Mouse (Mus musculus): ENCODE measurements around the gene Cltc. TPM values are rescaled to one million over a fixed set of nuclear protein-coding genes. Genes with fewer than 3 reads are reported as not detected.

Gene Cltc
- polyA plus RNA-seq, 1 experiment: 86.1 TPM

DNA sequence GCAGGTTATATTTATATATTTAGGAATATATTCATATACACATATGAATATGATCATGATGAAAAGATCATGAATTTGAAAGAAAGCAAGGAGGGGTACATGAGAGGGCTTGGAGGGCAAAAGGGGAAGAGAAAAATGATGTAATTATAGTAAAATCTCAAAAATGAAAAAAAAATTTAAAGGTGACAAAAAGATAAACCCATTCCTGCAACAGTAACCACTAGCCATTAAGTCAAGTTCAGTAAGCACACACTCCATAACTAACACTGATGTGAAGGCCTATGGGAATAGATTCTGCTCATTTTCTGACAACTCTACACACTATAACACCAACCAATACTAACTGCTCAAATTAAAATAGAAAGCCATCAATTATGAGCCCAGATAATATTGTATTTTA is 31.8 kb downstream of the Cltc start:
- Histone ChIP-seq H3K4me2 (ENCODE audit: low read depth) (no peak overlapping the region), H3K36me3 (ENCODE audit: control insufficient read depth, insufficient read depth) (peaks cover 75% of the 10 kb centered on the region), H3K4me3 (no peak overlapping the region), H3ac (ENCODE audit: control insufficient read depth, insufficient read length) (no peak overlapping the region), H3K79me2 (ENCODE audit: control insufficient read depth, insufficient read depth) (peaks cover 5% of the 10 kb centered on the region), H3K27me3 (ENCODE audit: control insufficient read depth, insufficient read depth, insufficient read length) (no peaks in the 10 kb centered on the region)
- TF ChIP-seq USF1 (IDR thresholded peaks at IDR 0.05; ENCODE audit: low read depth) (no peak), E2F4 (IDR thresholded peaks at IDR 0.05; ENCODE audit: insufficient read depth) (no peak), POLR2AphosphoS2 (IDR thresholded peaks at IDR 0.05; ENCODE audit: insufficient read length, low read depth) (no peak), MAX (IDR thresholded peaks at IDR 0.05; ENCODE audit: low read depth) (no peak), MYOG (IDR thresholded peaks at IDR 0.05; ENCODE audit: control insufficient read depth in 1 of 3, insufficient read depth in 1 of 3, insufficient read length in 2 of 3, low read depth in 2 of 3) (no peak), CEBPB (IDR thresholded peaks at IDR 0.05; ENCODE audit: insufficient read depth, poor library complexity, severe bottlenecking) (no peak), POLR2A (IDR thresholded peaks at IDR 0.05; ENCODE audit: insufficient read length, low read depth) (no peak), TCF3 (IDR thresholded peaks at IDR 0.05; ENCODE audit: insufficient read length, low read depth) (no peak), MYOD1 (IDR thresholded peaks at IDR 0.05; ENCODE audit: control insufficient read depth in 1 of 3, insufficient read length in 2 of 3, low read depth in 2 of 3) (no peak), REST (IDR thresholded peaks at IDR 0.05; ENCODE audit: insufficient read depth, insufficient read length) (no peak), SRF (IDR thresholded peaks at IDR 0.05; ENCODE audit: control insufficient read depth, insufficient read length, low read depth) (no peak), TCF12 (IDR thresholded peaks at IDR 0.05; ENCODE audit: insufficient read depth, poor library complexity, severe bottlenecking) (no peak)

GRCm38 (mm10) chr11:86724982-86725381 is 32.4 kb downstream of the Cltc start:
- Histone ChIP-seq H3K4me3 (no peak overlapping the region), H3K27me3 (ENCODE audit: control insufficient read depth, insufficient read depth, insufficient read length) (no peaks in the 10 kb centered on the region), H3ac (ENCODE audit: control insufficient read depth, insufficient read length) (no peak overlapping the region), H3K36me3 (ENCODE audit: control insufficient read depth, insufficient read depth) (peaks cover 75% of the 10 kb centered on the region), H3K79me2 (ENCODE audit: control insufficient read depth, insufficient read depth) (peaks cover 5% of the 10 kb centered on the region), H3K4me2 (ENCODE audit: low read depth) (no peak overlapping the region)
- no peak for TF ChIP-seq REST (IDR thresholded peaks at IDR 0.05; ENCODE audit: insufficient read depth, insufficient read length)
- TF ChIP-seq MYOD1 (IDR thresholded peaks at IDR 0.05; ENCODE audit: control insufficient read depth in 1 of 3, insufficient read length in 2 of 3, low read depth in 2 of 3): no peak
- TF ChIP-seq USF1 (IDR thresholded peaks at IDR 0.05; ENCODE audit: low read depth): no peak
- TF ChIP-seq POLR2A (IDR thresholded peaks at IDR 0.05; ENCODE audit: insufficient read length, low read depth): no peak
- TF ChIP-seq SRF (IDR thresholded peaks at IDR 0.05; ENCODE audit: control insufficient read depth, insufficient read length, low read depth): no peak
- TF ChIP-seq E2F4 (IDR thresholded peaks at IDR 0.05; ENCODE audit: insufficient read depth): no peak
- TF ChIP-seq TCF12 (IDR thresholded peaks at IDR 0.05; ENCODE audit: insufficient read depth, poor library complexity, severe bottlenecking): no peak

DNA sequence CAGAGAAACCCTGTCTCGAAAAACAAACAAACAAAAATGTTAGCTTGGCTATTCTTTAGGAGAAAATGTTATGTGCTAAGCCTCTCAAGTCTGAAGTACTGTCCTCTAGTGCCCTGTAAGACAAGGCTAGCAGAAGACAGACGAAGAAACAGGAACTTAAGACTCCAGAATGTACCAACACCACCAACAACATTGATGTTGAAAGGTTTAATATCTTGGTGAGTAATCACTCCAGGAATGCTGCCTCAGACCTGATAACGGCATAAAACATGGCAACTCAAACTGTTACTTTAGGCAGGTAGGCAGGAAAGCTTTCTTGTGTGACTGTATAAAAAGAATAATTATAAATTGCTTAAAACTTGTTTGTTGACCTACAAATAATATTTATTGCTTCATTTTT is 33.4 kb downstream of the Cltc start:
- H3K36me3 ChIP-seq (ENCODE audit: control insufficient read depth, insufficient read depth): peaks cover 76% of the 10 kb centered on the region
- H3K4me3 ChIP-seq: no peak overlapping the region
- H3ac ChIP-seq (ENCODE audit: control insufficient read depth, insufficient read length): no peak overlapping the region
- peaks cover 5% of the 10 kb centered on the region for H3K79me2 ChIP-seq (ENCODE audit: control insufficient read depth, insufficient read depth)
- TF ChIP-seq MAX (IDR thresholded peaks at IDR 0.05; ENCODE audit: low read depth): no peak
- no peak for TF ChIP-seq USF1 (IDR thresholded peaks at IDR 0.05; ENCODE audit: low read depth)
- TF ChIP-seq MYOG (IDR thresholded peaks at IDR 0.05; ENCODE audit: control insufficient read depth in 1 of 3, insufficient read depth in 1 of 3, insufficient read length in 2 of 3, low read depth in 2 of 3): no peak
- no peak for TF ChIP-seq MYOD1 (IDR thresholded peaks at IDR 0.05; ENCODE audit: control insufficient read depth in 1 of 3, insufficient read length in 2 of 3, low read depth in 2 of 3)
- TF ChIP-seq E2F4 (IDR thresholded peaks at IDR 0.05; ENCODE audit: insufficient read depth): no peak
- no peak for TF ChIP-seq TCF12 (IDR thresholded peaks at IDR 0.05; ENCODE audit: insufficient read depth, poor library complexity, severe bottlenecking)
- no peak for TF ChIP-seq POLR2AphosphoS2 (IDR thresholded peaks at IDR 0.05; ENCODE audit: insufficient read length, low read depth)
- TF ChIP-seq SRF (IDR thresholded peaks at IDR 0.05; ENCODE audit: control insufficient read depth, insufficient read length, low read depth): no peak
- no peak for TF ChIP-seq CEBPB (IDR thresholded peaks at IDR 0.05; ENCODE audit: insufficient read depth, poor library complexity, severe bottlenecking)
- no peak for TF ChIP-seq POLR2A (IDR thresholded peaks at IDR 0.05; ENCODE audit: insufficient read length, low read depth)
- TF ChIP-seq TCF3 (IDR thresholded peaks at IDR 0.05; ENCODE audit: insufficient read length, low read depth): no peak
- no peak for TF ChIP-seq REST (IDR thresholded peaks at IDR 0.05; ENCODE audit: insufficient read depth, insufficient read length)
- no peak overlapping the region for H3K4me2 ChIP-seq (ENCODE audit: low read depth)
- no peaks in the 10 kb centered on the region for H3K27me3 ChIP-seq (ENCODE audit: control insufficient read depth, insufficient read depth, insufficient read length)

DNA sequence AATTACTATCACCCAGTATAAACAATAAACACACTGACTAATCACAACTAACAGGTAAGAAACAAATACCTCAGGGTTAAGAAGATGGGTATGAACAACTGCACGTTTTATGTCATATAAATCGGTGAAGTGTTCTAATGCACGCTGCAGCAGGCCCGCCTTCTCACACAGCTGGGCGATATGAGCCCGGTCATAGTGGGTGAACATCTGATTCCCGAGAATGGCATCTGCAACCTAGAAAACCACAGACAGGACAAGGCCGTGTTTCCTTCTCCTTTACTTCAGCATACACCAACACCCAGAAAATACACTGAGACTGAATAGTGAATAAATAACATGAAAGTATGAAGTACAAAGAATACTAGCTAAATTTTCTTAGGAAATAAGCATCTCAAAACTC is 38.0 kb downstream of the Cltc start:
- Histone ChIP-seq H3K79me2 (ENCODE audit: control insufficient read depth, insufficient read depth) (no peaks in the 10 kb centered on the region), H3ac (ENCODE audit: control insufficient read depth, insufficient read length) (no peak overlapping the region), H3K4me2 (ENCODE audit: low read depth) (no peak overlapping the region), H3K27me3 (ENCODE audit: control insufficient read depth, insufficient read depth, insufficient read length) (no peaks in the 10 kb centered on the region), H3K36me3 (ENCODE audit: control insufficient read depth, insufficient read depth) (peaks cover 86% of the 10 kb centered on the region), H3K4me3 (no peak overlapping the region)
- TF ChIP-seq USF1 (IDR thresholded peaks at IDR 0.05; ENCODE audit: low read depth): no peak
- no peak for TF ChIP-seq TCF12 (IDR thresholded peaks at IDR 0.05; ENCODE audit: insufficient read depth, poor library complexity, severe bottlenecking)
- no peak for TF ChIP-seq E2F4 (IDR thresholded peaks at IDR 0.05; ENCODE audit: insufficient read depth)
- no peak for TF ChIP-seq POLR2A (IDR thresholded peaks at IDR 0.05; ENCODE audit: insufficient read length, low read depth)
- TF ChIP-seq MYOG (IDR thresholded peaks at IDR 0.05; ENCODE audit: control insufficient read depth in 1 of 3, insufficient read depth in 1 of 3, insufficient read length in 2 of 3, low read depth in 2 of 3): no peak

DNA sequence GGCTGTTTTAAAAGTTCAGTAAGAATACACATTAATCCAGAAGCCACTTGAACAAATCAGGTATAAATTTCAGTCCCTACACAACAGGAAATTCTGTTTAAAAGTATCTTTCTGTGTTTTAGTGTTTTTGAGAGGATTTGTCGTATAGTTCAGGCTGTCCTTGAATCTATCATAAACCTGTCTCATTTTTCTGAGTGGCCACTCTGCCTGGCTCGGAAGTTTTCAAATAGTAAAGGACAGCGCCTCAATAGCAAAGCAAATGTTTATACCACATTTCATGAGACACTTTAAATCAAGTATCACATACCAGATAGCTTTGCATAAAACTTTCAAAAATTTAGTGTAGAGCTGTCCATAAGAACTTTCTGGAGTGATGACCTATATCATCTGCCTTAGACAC is 39.0 kb downstream of the Cltc start:
- no peak overlapping the region for H3K4me3 ChIP-seq
- H3ac ChIP-seq (ENCODE audit: control insufficient read depth, insufficient read length): no peak overlapping the region
- H3K36me3 ChIP-seq (ENCODE audit: control insufficient read depth, insufficient read depth): peaks cover 87% of the 10 kb centered on the region
- no peak overlapping the region for H3K4me2 ChIP-seq (ENCODE audit: low read depth)
- H3K27me3 ChIP-seq (ENCODE audit: control insufficient read depth, insufficient read depth, insufficient read length): no peaks in the 10 kb centered on the region
- TF ChIP-seq TCF12 (IDR thresholded peaks at IDR 0.05; ENCODE audit: insufficient read depth, poor library complexity, severe bottlenecking) (no peak), SRF (IDR thresholded peaks at IDR 0.05; ENCODE audit: control insufficient read depth, insufficient read length, low read depth) (no peak), MAX (IDR thresholded peaks at IDR 0.05; ENCODE audit: low read depth) (no peak), TCF3 (IDR thresholded peaks at IDR 0.05; ENCODE audit: insufficient read length, low read depth) (no peak), MYOG (IDR thresholded peaks at IDR 0.05; ENCODE audit: control insufficient read depth in 1 of 3, insufficient read depth in 1 of 3, insufficient read length in 2 of 3, low read depth in 2 of 3) (no peak), POLR2AphosphoS2 (IDR thresholded peaks at IDR 0.05; ENCODE audit: insufficient read length, low read depth) (no peak), REST (IDR thresholded peaks at IDR 0.05; ENCODE audit: insufficient read depth, insufficient read length) (no peak), POLR2A (IDR thresholded peaks at IDR 0.05; ENCODE audit: insufficient read length, low read depth) (no peak), MYOD1 (IDR thresholded peaks at IDR 0.05; ENCODE audit: control insufficient read depth in 1 of 3, insufficient read length in 2 of 3, low read depth in 2 of 3) (no peak), USF1 (IDR thresholded peaks at IDR 0.05; ENCODE audit: low read depth) (no peak), CEBPB (IDR thresholded peaks at IDR 0.05; ENCODE audit: insufficient read depth, poor library complexity, severe bottlenecking) (no peak), E2F4 (IDR thresholded peaks at IDR 0.05; ENCODE audit: insufficient read depth) (no peak)
- H3K79me2 ChIP-seq (ENCODE audit: control insufficient read depth, insufficient read depth): no peaks in the 10 kb centered on the region

All from myocyte (in vitro differentiated cells).